Mouse (Mus musculus) left cerebral cortex, adult 2 months (tissue): ENCODE measurements around the gene Flt3l. TPM values are rescaled to one million over a fixed set of nuclear protein-coding genes. Genes with fewer than 3 reads are reported as not detected.
"Not testable (repeated sequence)": the region's sequence is repeated elsewhere in the genome, so short reads cannot be mapped to it uniquely, and the experiment has no call there.

Source experiments
- DNase-seq, 2 experiments: peaks; one replicate each; pipeline ENCODE4 v3.0.0; 2021 to 2022; ENCODE audit warnings: low spot score in 2 of 2, mixed read lengths in 1 of 2; ENCODE audit errors: extremely low spot score in 1 of 2
- H3K27ac ChIP-seq: fragments of 200-600 bp; 2 replicates; pipeline ENCODE4 v1.8.1; 2022
- H3K4me3 ChIP-seq: fragments of 200-600 bp; 2 replicates; pipeline ENCODE4 v1.8.1; 2022
- CTCF ChIP-seq: fragments of 200-600 bp; IDR thresholded peaks from 2 replicates; pipeline ENCODE4 v1.8.1; 2022; ENCODE audit warnings: antibody characterized with exemption, mild to moderate bottlenecking, moderate library complexity
- intact Hi-C: fragments of 180-260 bp; cut with DNase I; formaldehyde crosslinking; loops from one replicate; pipeline ENCODE4 v1.15.1; 2025
- total RNA-seq, 2 experiments: library from RNA; stranded (reverse); gene quantifications; 2 replicates each; pipeline ENCODE4 v1.2.3; 2021

The Flt3l gene
- total RNA-seq, 2 experiments from 2014 or later = 6.7 to 8.8 TPM

- Histone ChIP-seq H3K4me3 (no peak overlapping the region), H3K27ac (no peak overlapping the region)
- intact Hi-C loops = no loop called here
- TF ChIP-seq CTCF = no peak
- DNase-seq = no peak
These were observed 18.7 kb downstream of the Flt3l start for GRCm38 (mm10) chr7:45117566-45117965.

GRCm38 (mm10) chr7:45113476-45113875, 22.8 kb downstream of the Flt3l start:
- TF ChIP-seq CTCF = no peak
- DNase-seq = no peak
- H3K4me3 ChIP-seq = no peak overlapping the region
- no peak overlapping the region for H3K27ac ChIP-seq
- intact Hi-C loops = no loop called here

- intact Hi-C loops = no loop called here
- TF ChIP-seq CTCF = no peak
- no peak overlapping the region for H3K27ac ChIP-seq
- H3K4me3 ChIP-seq = no peak overlapping the region
- DNase-seq = no peak
These were observed 23.7 kb downstream of the Flt3l start for GRCm38 (mm10) chr7:45112529-45112928.

- intact Hi-C loops = no loop called here
- DNase-seq = no peak
- H3K27ac ChIP-seq = no peak overlapping the region
These were observed 24.3 kb downstream of the Flt3l start for GRCm38 (mm10) chr7:45111940-45112339.

GRCm38 (mm10) chr7:45110089-45110488, 26.1 kb downstream of the Flt3l start:
- DNase-seq, intact Hi-C loops, H3K27ac ChIP-seq, H3K4me3 ChIP-seq: not testable (repeated sequence)

More at GRCm38 (mm10) chr7:45111940-45112339, 24.3 kb downstream of the Flt3l start:
- no peak for TF ChIP-seq CTCF
- no peak overlapping the region for H3K4me3 ChIP-seq

- DNase-seq = no peak
- no peak for TF ChIP-seq CTCF
- H3K4me3 ChIP-seq = no peak overlapping the region
- intact Hi-C loops = no loop called here
- no peak overlapping the region for H3K27ac ChIP-seq
These were observed 29.1 kb downstream of the Flt3l start for GRCm38 (mm10) chr7:45107052-45107645.

- TF ChIP-seq CTCF = no peak
- intact Hi-C loops = no loop called here
- DNase-seq = no peak
- Histone ChIP-seq H3K27ac (no peak overlapping the region), H3K4me3 (no peak overlapping the region)
These were observed 29.8 kb downstream of the Flt3l start for GRCm38 (mm10) chr7:45106441-45106840.

GRCm38 (mm10) chr7:45105491-45105890, 30.7 kb downstream of the Flt3l start:
- Histone ChIP-seq H3K27ac (no peak overlapping the region), H3K4me3 (no peak overlapping the region)
- no peak for TF ChIP-seq CTCF
- intact Hi-C loops = no loop called here
- DNase-seq = no peak

- no peak overlapping the region for H3K27ac ChIP-seq
- no peak for DNase-seq
- intact Hi-C loops = no loop called here
- TF ChIP-seq CTCF = no peak
- H3K4me3 ChIP-seq = no peak overlapping the region
These were observed 31.3 kb downstream of the Flt3l start for GRCm38 (mm10) chr7:45104941-45105340.

GRCm38 (mm10) chr7:45103652-45104180, 32.5 kb downstream of the Flt3l start, which contains the start of gene Fcgrt:
Gene Fcgrt, minus strand, starts transcription at chr7:45103851.
- peak within 1 kb of the TSS; percentile 39 for H3K4me3 ChIP-seq
- peak; percentile 25 to 46 for DNase-seq
- no peak for TF ChIP-seq CTCF
- peak within 1 kb of the TSS; percentile 54; the same call in 1 of the 2 replicates for H3K27ac ChIP-seq
- intact Hi-C loops = no loop called here

- no peak for TF ChIP-seq CTCF
- intact Hi-C loops = no loop called here
- DNase-seq = no peak
- Histone ChIP-seq H3K27ac (peak overlapping the region; percentile 54; the same call in 1 of the 2 replicates), H3K4me3 (peak overlapping the region; percentile 39)
These were observed 33.2 kb downstream of the Flt3l start for GRCm38 (mm10) chr7:45102940-45103585.

GRCm38 (mm10) chr7:45102441-45102840, 33.8 kb downstream of the Flt3l start:
- Histone ChIP-seq H3K4me3 (peak overlapping the region; percentile 39), H3K27ac (no peak overlapping the region)
- intact Hi-C loops = no loop called here
- no peak for DNase-seq
- TF ChIP-seq CTCF = no peak
